Mouse (Mus musculus) induced T-regulatory cell, adult 2 months (primary cell): ENCODE data around the gene Tmem33.

Source experiments
- DNase-seq: peaks from one replicate; pipeline ENCODE4 v3.0.0-alpha.2; 2012; ENCODE audit warnings: low read depth

Gene Tmem33

GRCm38 (mm10) chr5:67321656-67322268 is 61.4 kb downstream of the Tmem33 start:
- DNase-seq, result no peak

DNA sequence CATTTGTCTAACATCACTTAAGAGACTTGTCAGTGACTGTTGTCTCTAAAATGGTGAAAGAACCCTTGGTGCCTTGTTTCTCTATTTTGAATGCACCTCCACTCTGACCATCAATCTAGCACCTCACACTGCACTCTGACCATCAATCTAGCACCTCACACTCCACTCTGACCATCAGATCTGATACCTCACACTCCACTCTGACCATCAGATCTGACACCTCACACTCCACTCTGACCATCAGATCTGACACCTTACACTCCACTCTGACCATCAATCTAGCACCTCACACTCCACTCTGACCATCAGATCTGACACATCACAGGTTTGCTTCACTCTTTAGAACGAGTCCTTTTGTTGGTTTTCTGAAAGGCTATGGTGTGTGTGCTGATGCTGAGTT is 63.7 kb downstream of the Tmem33 start:
- no peak for DNase-seq

DNA sequence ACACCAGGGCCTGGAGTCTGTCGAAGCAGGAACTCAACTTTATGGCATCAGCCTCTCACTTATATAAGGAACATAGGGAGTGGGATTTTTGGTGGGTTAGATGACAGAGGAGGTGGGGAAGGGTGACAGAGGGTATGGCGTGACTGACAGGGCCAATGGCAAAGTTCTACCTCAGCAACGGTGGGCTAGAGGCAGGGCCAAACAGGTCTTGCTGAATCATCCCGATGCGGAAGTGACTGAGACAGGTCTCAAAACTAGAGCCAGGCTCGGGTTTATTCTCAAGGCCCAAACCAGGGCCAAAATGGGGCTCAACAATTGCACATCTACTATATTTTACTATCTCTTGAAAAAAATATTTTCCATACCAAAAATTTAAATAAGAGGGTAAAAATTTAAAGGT is 80.4 kb downstream of the Tmem33 start:
- no peak for DNase-seq
